Mouse (Mus musculus): ENCODE results near the gene Xxylt1. TPM values are rescaled to one million over a fixed set of nuclear protein-coding genes. Genes with fewer than 3 reads are reported as not detected.

Xxylt1 gene
- total and polyA plus RNA-seq, 3 experiments, result 21.5 to 45.7 (median 35.1) TPM

DNA sequence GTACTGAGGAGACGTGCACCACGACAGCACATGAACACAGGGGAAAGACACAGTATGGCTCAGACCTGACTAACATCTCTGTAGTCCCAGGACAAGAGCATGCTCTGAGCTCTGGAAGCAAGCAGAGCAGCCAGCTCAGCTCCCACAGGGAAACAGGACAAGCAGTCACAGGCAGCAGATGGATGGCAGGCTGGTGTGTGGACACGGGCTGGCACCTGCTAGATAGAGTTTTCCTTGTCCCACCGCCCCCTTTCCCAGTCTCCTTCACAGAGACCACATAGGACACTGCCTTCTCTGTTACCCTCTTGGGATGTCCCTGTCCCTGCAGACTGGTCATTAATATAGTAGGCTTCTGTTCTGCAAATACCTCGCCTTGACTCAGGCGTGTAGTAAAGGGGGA lies 79.1 kb downstream of the Xxylt1 start:
- Histone ChIP-seq H3K4me2 (ENCODE audit: insufficient read depth, low read depth, poor library complexity, severe bottlenecking) (no peak overlapping the region), H3K36me3 (replicated peaks in 1 of 2; ENCODE audit: control insufficient read depth in 1 of 2, insufficient read depth in 1 of 2, low read length in 1 of 2) (peaks cover 3 to 50% of the 10 kb centered on the region in 2 experiments), H3K9ac (ENCODE audit: insufficient read depth, low read depth) (no peak overlapping the region), H3K27me3 (replicated peaks) (no peaks in the 10 kb centered on the region), H3K4me3 (replicated peaks in 1 of 3; ENCODE audit: low read depth in 2 of 3, low read length in 2 of 3, poor library complexity in 1 of 3) (no peak overlapping the region), H3K9me3 (replicated peaks; ENCODE audit: low read length) (no peaks in the 10 kb centered on the region), H3K4me1 (ENCODE audit: control insufficient read depth in 1 of 2, insufficient read depth in 2 of 2) (peaks cover 2 to 45% of the 10 kb centered on the region in 2 experiments; a peak in 2 of 4 replicates), H3K27ac (ENCODE audit: insufficient read depth, low read depth) (no peak overlapping the region), H3K79me2 (replicated peaks; ENCODE audit: control insufficient read depth, extremely low read depth, insufficient read depth, poor library complexity, severe bottlenecking) (no peaks in the 10 kb centered on the region)
- TF ChIP-seq UBTF (IDR thresholded peaks at IDR 0.05; ENCODE audit: low read depth, low read length) (no peak), PAX5 (IDR thresholded peaks at IDR 0.05; ENCODE audit: low read length) (no peak), NRF1 (IDR thresholded peaks at IDR 0.05; ENCODE audit: low read depth, low read length) (no peak), KAT2A (IDR thresholded peaks at IDR 0.05; ENCODE audit: insufficient replicate concordance, low read length) (no peak), ZMIZ1 (IDR thresholded peaks at IDR 0.05; ENCODE audit: low read depth, low read length) (no peak), ZC3H11A (IDR thresholded peaks at IDR 0.05; ENCODE audit: low read depth, low read length) (no peak), CTCF (conservative IDR thresholded peaks at IDR 0.05 in 1 of 2, IDR thresholded peaks at IDR 0.05 in 1 of 2; ENCODE audit: low read depth in 2 of 2, low read length in 2 of 2) (no peak)
- dilution Hi-C loops (cut with MboI; ENCODE audit: extremely low pct_ligation_motif_present, extremely low pct_unique_long_range_greater_than_20kb, low sequenced_read_pairs) (no loop called here), in situ Hi-C loops (cut with MboI; ENCODE audit: low pct_ligation_motif_present, low pct_unique_long_range_greater_than_20kb, low sequenced_read_pairs) (no loop called here)
- DNase-seq (ENCODE audit: extremely low read depth), result no peak

DNA sequence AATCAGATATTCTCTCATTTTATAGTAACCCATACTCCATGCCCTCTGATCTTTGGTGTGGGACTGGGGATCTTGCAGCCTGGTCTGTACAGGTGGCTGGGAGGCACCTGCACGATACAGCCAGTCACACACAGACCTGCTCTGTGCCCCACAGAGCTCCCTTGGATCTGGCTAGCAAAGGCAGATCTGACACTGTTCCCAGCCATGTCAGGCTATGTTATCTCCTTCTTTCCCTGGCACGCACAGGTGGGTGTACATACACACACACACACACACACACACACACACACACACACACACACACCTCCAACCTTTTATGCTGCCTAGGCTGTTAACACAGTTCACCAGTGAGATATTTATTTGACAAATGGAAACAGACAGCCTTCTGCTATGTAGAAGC lies 82.5 kb downstream of the Xxylt1 start:
- H3K9me3 ChIP-seq (replicated peaks; ENCODE audit: low read length), result no peaks in the 10 kb centered on the region
- no peak overlapping the region for H3K4me2 ChIP-seq (ENCODE audit: insufficient read depth, low read depth, poor library complexity, severe bottlenecking)
- H3K9ac ChIP-seq (ENCODE audit: insufficient read depth, low read depth), result no peak overlapping the region
- H3K27me3 ChIP-seq (replicated peaks), result no peaks in the 10 kb centered on the region
- in situ Hi-C loops (cut with MboI; ENCODE audit: low pct_ligation_motif_present, low pct_unique_long_range_greater_than_20kb, low sequenced_read_pairs), result no loop called here
- H3K4me3 ChIP-seq (replicated peaks in 1 of 3; ENCODE audit: low read depth in 2 of 3, low read length in 2 of 3, poor library complexity in 1 of 3), result no peak overlapping the region
- DNase-seq (ENCODE audit: extremely low read depth), result no peak
- dilution Hi-C loops (cut with MboI; ENCODE audit: extremely low pct_ligation_motif_present, extremely low pct_unique_long_range_greater_than_20kb, low sequenced_read_pairs), result no loop called here
- H3K27ac ChIP-seq (ENCODE audit: insufficient read depth, low read depth), result no peak overlapping the region
- peaks cover 0 to 23% of the 10 kb centered on the region in 2 experiments for H3K36me3 ChIP-seq (replicated peaks in 1 of 2; ENCODE audit: control insufficient read depth in 1 of 2, insufficient read depth in 1 of 2, low read length in 1 of 2)
- TF ChIP-seq CHD2 (IDR thresholded peaks at IDR 0.05; ENCODE audit: low read length) (no peak), UBTF (IDR thresholded peaks at IDR 0.05; ENCODE audit: low read depth, low read length) (no peak), KAT2A (IDR thresholded peaks at IDR 0.05; ENCODE audit: insufficient replicate concordance, low read length) (no peak), MEF2A (IDR thresholded peaks at IDR 0.05; ENCODE audit: borderline replicate concordance, low read depth, low read length) (no peak), ZC3H11A (IDR thresholded peaks at IDR 0.05; ENCODE audit: low read depth, low read length) (no peak), RCOR1 (conservative IDR thresholded peaks at IDR 0.05; ENCODE audit: low read depth, low read length) (no peak), CTCF (conservative IDR thresholded peaks at IDR 0.05 in 1 of 2, IDR thresholded peaks at IDR 0.05 in 1 of 2; ENCODE audit: low read depth in 2 of 2, low read length in 2 of 2) (no peak), ZKSCAN1 (IDR thresholded peaks at IDR 0.05; ENCODE audit: borderline replicate concordance, low read depth, low read length) (no peak), SMC3 (IDR thresholded peaks at IDR 0.05; ENCODE audit: low read depth, low read length) (no peak), HCFC1 (IDR thresholded peaks at IDR 0.05; ENCODE audit: low read depth, low read length) (no peak), USF1 (IDR thresholded peaks at IDR 0.05; ENCODE audit: low read depth, low read length) (no peak), NRF1 (IDR thresholded peaks at IDR 0.05; ENCODE audit: low read depth, low read length) (no peak), SIN3A (IDR thresholded peaks at IDR 0.05; ENCODE audit: low read length) (no peak)
- H3K4me1 ChIP-seq (ENCODE audit: control insufficient read depth in 1 of 2, insufficient read depth in 2 of 2), result peaks cover 7 to 52% of the 10 kb centered on the region in 2 experiments; a peak in 3 of 4 replicates
- no peaks in the 10 kb centered on the region for H3K79me2 ChIP-seq (replicated peaks; ENCODE audit: control insufficient read depth, extremely low read depth, insufficient read depth, poor library complexity, severe bottlenecking)
